Mouse (Mus musculus) cortical plate, adult 2 months (tissue): ENCODE measurements around the gene Cables2.

Experiments used
- CTCF ChIP-seq: fragments of 200-500 bp; IDR thresholded peaks from 2 replicates; pipeline ENCODE4 v1.5.1; 2011; ENCODE audit warnings: mild to moderate bottlenecking, control low read depth, low read length; ENCODE audit not compliant: insufficient read depth; ENCODE audit errors: extremely low read depth
- POLR2A ChIP-seq: fragments of 200-500 bp; IDR thresholded peaks from 2 replicates; pipeline ENCODE4 v1.6.1; 2011; ENCODE audit warnings: mild to moderate bottlenecking, low read length, control low read depth; ENCODE audit not compliant: insufficient read depth; ENCODE audit errors: extremely low read depth

- TF ChIP-seq POLR2A (no peak), CTCF (no peak)
Observed at GRCm38 (mm10) chr2:180220165-180220564, 53.1 kb downstream of the Cables2 start.
